9 mouse cellular contexts compared by ENCODE assay signal in genomic region chr7:96290576-96290975, GRCm38 (mm10).
DNase-seq lines count a peak whose midpoint lies in the region; ATAC-seq lines count a peak whose summit lies in the region.
"Had no signal": no experiment of that assay in that cellular context is flagged by ENCODE, and none has a peak within 500 bp of the region (broad histone marks: within the 10 kb centered on the region; RNA-seq: fewer than 3 reads in every experiment).

No protein-coding gene starts in this region.

- peak; percentile 33 for DNase-seq in forebrain, embryonic 11.5 days (ENCODE audit: low spot score)
- no peak for DNase-seq in midbrain, embryonic 10.5 days (ENCODE audit: low spot score)
- peak; percentile 37 to 44 for DNase-seq in left cerebral cortex, postnatal 14 days (ENCODE audit: low spot score in 2 of 2)
- DNase-seq in gastrocnemius, postnatal 10 days, result no peak
- DNase-seq in kidney, adult 9 months, result no peak

- H3K9me3 ChIP-seq in forebrain, embryonic 11.5 days (ENCODE audit: control insufficient read depth, low read length), result no peaks in the 10 kb centered on the region
- H3K9me3 ChIP-seq in forebrain, embryonic 12.5 days, result no peaks in the 10 kb centered on the region
- H3K9me3 ChIP-seq in midbrain, embryonic 13.5 days, result no peaks in the 10 kb centered on the region
- H3K9me3 ChIP-seq in midbrain, embryonic 10.5 days (replicated peaks), result no peaks in the 10 kb centered on the region
- H3K9me3 ChIP-seq in intestine, embryonic 16.5 days (ENCODE audit: control insufficient read depth, low read length), result no peaks in the 10 kb centered on the region

- H3K9ac ChIP-seq in forebrain, embryonic 11.5 days (ENCODE audit: low read length), result no peak overlapping the region
- no peak overlapping the region for H3K9ac ChIP-seq in forebrain, embryonic 12.5 days
- H3K9ac ChIP-seq in midbrain, embryonic 13.5 days (replicated peaks), result no peak overlapping the region
- no peak overlapping the region for H3K9ac ChIP-seq in intestine, embryonic 16.5 days (ENCODE audit: low read depth, low read length)

- no peaks in the 10 kb centered on the region for H3K36me3 ChIP-seq in forebrain, embryonic 11.5 days (ENCODE audit: control insufficient read depth, insufficient read depth, low read length)
- no peaks in the 10 kb centered on the region for H3K36me3 ChIP-seq in forebrain, embryonic 12.5 days (replicated peaks)
- no peaks in the 10 kb centered on the region for H3K36me3 ChIP-seq in midbrain, embryonic 13.5 days
- H3K36me3 ChIP-seq in midbrain, embryonic 10.5 days, result peaks cover 8% of the 10 kb centered on the region
- H3K36me3 ChIP-seq in intestine, embryonic 16.5 days (ENCODE audit: control insufficient read depth, insufficient read depth, low read length), result no peaks in the 10 kb centered on the region

- H3K27ac ChIP-seq in forebrain, embryonic 11.5 days (ENCODE audit: low read depth, low read length), result no peak overlapping the region
- H3K27ac ChIP-seq in forebrain, embryonic 12.5 days, result no peak overlapping the region
- no peak overlapping the region for H3K27ac ChIP-seq in midbrain, embryonic 13.5 days
- no peak overlapping the region for H3K27ac ChIP-seq in midbrain, embryonic 10.5 days (replicated peaks)
- H3K27ac ChIP-seq in intestine, embryonic 16.5 days (ENCODE audit: low read length), result no peak overlapping the region

- no peak for ATAC-seq in forebrain, embryonic 11.5 days (replicated peaks; ENCODE audit: low FRiP score)
- ATAC-seq in forebrain, embryonic 12.5 days (ENCODE audit: low FRiP score), result no peak
- ATAC-seq in midbrain, embryonic 13.5 days, result 0 out of 2 replicates have a peak, but pooled peaks have one; percentile 43
- ATAC-seq in intestine, embryonic 16.5 days, result no peak
- ATAC-seq: activated CD4-positive, CD25-positive, alpha-beta regulatory T cell, adult 4 months had no signal

- H3K4me2 ChIP-seq in forebrain, embryonic 11.5 days (ENCODE audit: low read depth, low read length, severe bottlenecking), result no peak overlapping the region
- no peak overlapping the region for H3K4me2 ChIP-seq in forebrain, embryonic 12.5 days
- H3K4me2 ChIP-seq in midbrain, embryonic 13.5 days (replicated peaks), result no peak overlapping the region
- H3K4me2 ChIP-seq in intestine, embryonic 16.5 days (ENCODE audit: low read depth, low read length), result no peak overlapping the region

- intact Hi-C loops in left cerebral cortex, postnatal 14 days (cut with DNase I), result no loop called here

- no peaks in the 10 kb centered on the region for H3K27me3 ChIP-seq in forebrain, embryonic 11.5 days (ENCODE audit: control insufficient read depth, insufficient read depth, low read length)
- H3K27me3 ChIP-seq in forebrain, embryonic 12.5 days, result no peaks in the 10 kb centered on the region
- no peaks in the 10 kb centered on the region for H3K27me3 ChIP-seq in midbrain, embryonic 13.5 days
- no peaks in the 10 kb centered on the region for H3K27me3 ChIP-seq in midbrain, embryonic 10.5 days (ENCODE audit: low read depth, poor library complexity, severe bottlenecking)
- H3K27me3 ChIP-seq in intestine, embryonic 16.5 days (replicated peaks; ENCODE audit: control insufficient read depth, insufficient read depth, low read length), result no peaks in the 10 kb centered on the region

- no peak overlapping the region for H3K4me3 ChIP-seq in forebrain, embryonic 11.5 days (ENCODE audit: low read depth, low read length)
- H3K4me3 ChIP-seq in forebrain, embryonic 12.5 days (replicated peaks), result no peak overlapping the region
- H3K4me3 ChIP-seq in midbrain, embryonic 13.5 days (replicated peaks), result no peak overlapping the region
- no peak overlapping the region for H3K4me3 ChIP-seq in midbrain, embryonic 10.5 days
- H3K4me3 ChIP-seq in intestine, embryonic 16.5 days (ENCODE audit: low read length), result no peak overlapping the region

- WGBS in forebrain, embryonic 11.5 days, result 77% methylated on average over 2 of the region's 2 CpGs
- WGBS in forebrain, embryonic 12.5 days, result 65% methylated on average over 2 of the region's 2 CpGs
- 51% methylated on average over 2 of the region's 2 CpGs for WGBS in midbrain, embryonic 13.5 days
- 69% methylated on average over 2 of the region's 2 CpGs for WGBS in midbrain, embryonic 10.5 days
- 46% methylated on average over 2 of the region's 2 CpGs for WGBS in intestine, embryonic 16.5 days

- H3K4me1 ChIP-seq in forebrain, embryonic 11.5 days (replicated peaks; ENCODE audit: control insufficient read depth, insufficient read depth, low read length), result no peaks in the 10 kb centered on the region
- peaks cover 6% of the 10 kb centered on the region; the same call in 1 of the 2 replicates for H3K4me1 ChIP-seq in forebrain, embryonic 12.5 days
- H3K4me1 ChIP-seq in midbrain, embryonic 13.5 days (replicated peaks), result no peaks in the 10 kb centered on the region; the same call in 1 of the 2 replicates
- H3K4me1 ChIP-seq in midbrain, embryonic 10.5 days, result peaks cover 4% of the 10 kb centered on the region
- no peaks in the 10 kb centered on the region for H3K4me1 ChIP-seq in intestine, embryonic 16.5 days (ENCODE audit: control insufficient read depth, insufficient read depth, low read length)

Comparison
In these comparisons a context has a peak if more than half of its experiments do, and no peak if none do; other contexts are left out.
1. DNase-seq: peak in forebrain, embryonic 11.5 days (single experiment) and left cerebral cortex, postnatal 14 days (2 of 2); none in midbrain, embryonic 10.5 days (single experiment), gastrocnemius, postnatal 10 days (single experiment) and kidney, adult 9 months (single experiment).